Mouse (Mus musculus) ES-E14 (cell line): ENCODE data around the gene Eif3g. TPM values are rescaled to one million over a fixed set of nuclear protein-coding genes. Genes with fewer than 3 reads are reported as not detected.

Experiments used
- DNase-seq: peaks from one replicate; pipeline ENCODE4 v3.0.0-alpha.2; 2013; ENCODE audit warnings: low read depth, low spot score
- H3K27ac ChIP-seq: 2 replicates; pipeline ENCODE4 v1.5.1; 2012; ENCODE audit warnings: low read depth, mild to moderate bottlenecking, low read length, moderate library complexity, mixed read lengths; ENCODE audit not compliant: poor library complexity, insufficient read depth, severe bottlenecking
- H3K36me3 ChIP-seq: 2 replicates; pipeline ENCODE4 v1.6.1; 2012; ENCODE audit warnings: mild to moderate bottlenecking, low read length, moderate library complexity, mixed read lengths; ENCODE audit not compliant: control insufficient read depth, poor library complexity, insufficient read depth, severe bottlenecking
- H3K4me1 ChIP-seq, 2 experiments: fragments of 150-350 bp in 1 of 2; sonication (generic) in 1 of 2; 2 replicates each; pipeline ENCODE4 v1.6.1; 2012; ENCODE audit warnings: low read length in 2 of 2, mild to moderate bottlenecking in 1 of 2, mixed read lengths in 1 of 2; ENCODE audit not compliant: control insufficient read depth in 2 of 2, insufficient read depth in 2 of 2, poor library complexity in 1 of 2
- H3K4me3 ChIP-seq, 2 experiments: fragments of 150-350 bp in 1 of 2; sonication (generic) in 1 of 2; 2 replicates each; pipeline ENCODE4 v1.5.1; 2012; ENCODE audit warnings: low read length in 2 of 2, low read depth in 1 of 2, mild to moderate bottlenecking in 1 of 2, mixed read lengths in 1 of 2; ENCODE audit not compliant: insufficient read depth in 1 of 2, poor library complexity in 1 of 2, severe bottlenecking in 1 of 2
- H3K9ac ChIP-seq: 2 replicates; pipeline ENCODE4 v1.6.1; 2012; ENCODE audit warnings: low read depth, mild to moderate bottlenecking, low read length, mixed read lengths; ENCODE audit not compliant: poor library complexity, insufficient read depth, severe bottlenecking
- H3K9me3 ChIP-seq: fragments of 150-350 bp; sonication (generic); 2 replicates; pipeline ENCODE4 v1.6.1; 2012; ENCODE audit warnings: low read depth, mild to moderate bottlenecking, low read length; ENCODE audit not compliant: control insufficient read depth, insufficient read depth
- CHD2 ChIP-seq: IDR thresholded peaks from 2 replicates; pipeline ENCODE4 v1.6.1; 2014; ENCODE audit warnings: mild to moderate bottlenecking, low read depth, low read length, inconsistent platforms
- HCFC1 ChIP-seq: IDR thresholded peaks from 2 replicates; pipeline ENCODE4 v1.6.1; 2012; ENCODE audit warnings: low read length, inconsistent platforms, borderline replicate concordance; ENCODE audit not compliant: insufficient read depth
- MAFK ChIP-seq: IDR thresholded peaks from 2 replicates; pipeline ENCODE4 v1.6.1; 2014; ENCODE audit warnings: mild to moderate bottlenecking, low read depth, low read length, inconsistent platforms; ENCODE audit not compliant: insufficient read depth
- ZC3H11A ChIP-seq: IDR thresholded peaks from 2 replicates; pipeline ENCODE4 v1.6.1; 2012; ENCODE audit warnings: low read depth, mild to moderate bottlenecking, inconsistent platforms, low read length, borderline replicate concordance
- ZNF384 ChIP-seq: IDR thresholded peaks from 2 replicates; pipeline ENCODE4 v1.6.1; 2012; ENCODE audit warnings: low read depth, low read length, inconsistent platforms
- in situ Hi-C, 2 experiments: fragments of 600-800 bp; cut with MboI; formaldehyde crosslinking; loops; one replicate each; pipeline ENCODE4 v1.15.1; 2025; ENCODE audit warnings: low sequenced_read_pairs in 2 of 2, inconsistent platforms in 1 of 2; ENCODE audit not compliant: unreplicated experiment in 2 of 2
- total RNA-seq: library from RNA; depleted of rRNA; stranded (reverse); fragments of 300-350 nt; gene quantifications from 2 replicates; pipeline ENCODE4 v1.2.3, GENCODE M21; 2012; rRNA removed

Gene Eif3g
- 196 and 239 TPM in 2 replicates for total RNA-seq

GRCm38 (mm10) chr9:20898511-20899073 lies at the start of gene Eif3g:
Gene Eif3g, minus strand, starts transcription at chr9:20898623.
- Histone ChIP-seq H3K27ac (peak within 1 kb of the TSS; percentile 70), H3K36me3 (peaks cover 35% of the 10 kb centered on the region), H3K9me3 (no peaks in the 10 kb centered on the region), H3K4me1 (peaks cover 0 to 8% of the 10 kb centered on the region in 2 experiments; a peak in 1 of 4 replicates), H3K4me3 (peak within 1 kb of the TSS; percentile 96 to 100), H3K9ac (peak within 1 kb of the TSS; percentile 97)
- TF ChIP-seq MAFK, result no peak
- no peak for TF ChIP-seq CHD2
- TF ChIP-seq ZNF384, result peak; percentile 37; the same call in 1 of the 2 replicates
- TF ChIP-seq HCFC1, result peak; percentile 80; the same call in 1 of the 2 replicates
- TF ChIP-seq ZC3H11A, result no peak
- in situ Hi-C loops, result loop anchor here in 1 of 2 experiments (10.0 kb wide), 1 partner anchor 106 kb away; the partner anchor contains the start of gene Mrpl4
- peak; percentile 71 for DNase-seq

- Histone ChIP-seq H3K4me1 (peaks cover 7 to 42% of the 10 kb centered on the region in 2 experiments), H3K27ac (peak overlapping the region; percentile 34), H3K9me3 (no peaks in the 10 kb centered on the region), H3K9ac (peak overlapping the region; percentile 8), H3K4me3 (peak overlapping the region in 1 of 2 experiments; percentile 6; a peak in 1 of 4 replicates), H3K36me3 (peaks cover 28% of the 10 kb centered on the region)
- in situ Hi-C loops, result no loop called here
- no peak for DNase-seq
- TF ChIP-seq MAFK (0 out of 2 replicates have a peak, but pooled peaks have one; percentile 45), ZC3H11A (no peak), ZNF384 (no peak), HCFC1 (no peak), CHD2 (no peak)
These were observed 47.9 kb upstream of the Eif3g start for GRCm38 (mm10) chr9:20946066-20946880.

GRCm38 (mm10) chr9:20944697-20945370 lies 46.4 kb upstream of the Eif3g start:
- Histone ChIP-seq H3K4me1 (peaks cover 5 to 42% of the 10 kb centered on the region in 2 experiments; a peak in 3 of 4 replicates), H3K36me3 (peaks cover 43% of the 10 kb centered on the region), H3K9ac (no peak overlapping the region), H3K27ac (0 out of 2 replicates have a peak overlapping the region, but pooled peaks have one; percentile 4), H3K4me3 (no peak overlapping the region), H3K9me3 (no peaks in the 10 kb centered on the region)
- no peak for DNase-seq
- in situ Hi-C loops, result no loop called here
- TF ChIP-seq MAFK (no peak), HCFC1 (no peak)

DNA sequence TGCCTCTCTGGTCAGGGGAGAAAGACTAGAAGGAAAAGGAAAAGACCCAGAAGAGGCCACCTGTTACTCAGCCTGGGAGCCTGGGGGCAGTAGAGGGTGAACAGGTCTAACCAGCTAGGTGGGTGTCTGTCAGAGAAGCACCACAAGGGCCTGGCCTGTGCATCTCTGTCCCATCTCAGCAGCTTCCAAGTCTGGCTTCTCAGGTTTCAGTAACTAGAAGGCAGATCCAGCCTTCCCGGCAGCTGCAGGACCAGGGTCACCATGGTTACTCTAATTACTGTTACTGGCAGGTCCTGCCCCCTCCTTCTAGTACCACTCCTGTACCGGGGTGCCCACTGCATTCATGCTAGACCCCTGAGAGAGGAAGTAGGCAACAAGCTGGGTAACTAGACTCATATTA lies 45.5 kb upstream of the Eif3g start:
- Histone ChIP-seq H3K9me3 (no peaks in the 10 kb centered on the region), H3K4me1 (peaks cover 5 to 39% of the 10 kb centered on the region in 2 experiments; a peak in 3 of 4 replicates), H3K9ac (peak overlapping the region; percentile 28; the same call in 1 of the 2 replicates), H3K27ac (peak overlapping the region; percentile 36; the same call in 1 of the 2 replicates), H3K4me3 (no peak overlapping the region), H3K36me3 (peaks cover 47% of the 10 kb centered on the region)
- no peak for DNase-seq
- no peak for TF ChIP-seq ZNF384
- no peak for TF ChIP-seq MAFK
- no peak for TF ChIP-seq CHD2
- in situ Hi-C loops, result no loop called here
